Mouse (Mus musculus) ES-E14 (cell line): ENCODE results near the gene Ndrg3. TPM values are rescaled to one million over a fixed set of nuclear protein-coding genes. Genes with fewer than 3 reads are reported as not detected.
"Not testable (repeated sequence)": the region's sequence is repeated elsewhere in the genome, so short reads cannot be mapped to it uniquely, and the experiment has no call there.

Experiments used
- DNase-seq: peaks from one replicate; pipeline ENCODE4 v3.0.0-alpha.2; 2013; ENCODE audit warnings: low read depth, low spot score
- H3K27ac ChIP-seq: 2 replicates; pipeline ENCODE4 v1.5.1; 2012; ENCODE audit warnings: low read depth, mild to moderate bottlenecking, low read length, moderate library complexity, mixed read lengths; ENCODE audit not compliant: poor library complexity, insufficient read depth, severe bottlenecking
- H3K36me3 ChIP-seq: 2 replicates; pipeline ENCODE4 v1.6.1; 2012; ENCODE audit warnings: mild to moderate bottlenecking, low read length, moderate library complexity, mixed read lengths; ENCODE audit not compliant: control insufficient read depth, poor library complexity, insufficient read depth, severe bottlenecking
- H3K4me1 ChIP-seq, 2 experiments: fragments of 150-350 bp in 1 of 2; sonication (generic) in 1 of 2; 2 replicates each; pipeline ENCODE4 v1.6.1; 2012; ENCODE audit warnings: low read length in 2 of 2, mild to moderate bottlenecking in 1 of 2, mixed read lengths in 1 of 2; ENCODE audit not compliant: control insufficient read depth in 2 of 2, insufficient read depth in 2 of 2, poor library complexity in 1 of 2
- H3K4me3 ChIP-seq, 2 experiments: fragments of 150-350 bp in 1 of 2; sonication (generic) in 1 of 2; 2 replicates each; pipeline ENCODE4 v1.5.1; 2012; ENCODE audit warnings: low read length in 2 of 2, low read depth in 1 of 2, mild to moderate bottlenecking in 1 of 2, mixed read lengths in 1 of 2; ENCODE audit not compliant: insufficient read depth in 1 of 2, poor library complexity in 1 of 2, severe bottlenecking in 1 of 2
- H3K9ac ChIP-seq: 2 replicates; pipeline ENCODE4 v1.6.1; 2012; ENCODE audit warnings: low read depth, mild to moderate bottlenecking, low read length, mixed read lengths; ENCODE audit not compliant: poor library complexity, insufficient read depth, severe bottlenecking
- H3K9me3 ChIP-seq: fragments of 150-350 bp; sonication (generic); 2 replicates; pipeline ENCODE4 v1.6.1; 2012; ENCODE audit warnings: low read depth, mild to moderate bottlenecking, low read length; ENCODE audit not compliant: control insufficient read depth, insufficient read depth
- CHD2 ChIP-seq: IDR thresholded peaks from 2 replicates; pipeline ENCODE4 v1.6.1; 2014; ENCODE audit warnings: mild to moderate bottlenecking, low read depth, low read length, inconsistent platforms
- HCFC1 ChIP-seq: IDR thresholded peaks from 2 replicates; pipeline ENCODE4 v1.6.1; 2012; ENCODE audit warnings: low read length, inconsistent platforms, borderline replicate concordance; ENCODE audit not compliant: insufficient read depth
- MAFK ChIP-seq: IDR thresholded peaks from 2 replicates; pipeline ENCODE4 v1.6.1; 2014; ENCODE audit warnings: mild to moderate bottlenecking, low read depth, low read length, inconsistent platforms; ENCODE audit not compliant: insufficient read depth
- ZC3H11A ChIP-seq: IDR thresholded peaks from 2 replicates; pipeline ENCODE4 v1.6.1; 2012; ENCODE audit warnings: low read depth, mild to moderate bottlenecking, inconsistent platforms, low read length, borderline replicate concordance
- ZNF384 ChIP-seq: IDR thresholded peaks from 2 replicates; pipeline ENCODE4 v1.6.1; 2012; ENCODE audit warnings: low read depth, low read length, inconsistent platforms
- in situ Hi-C, 2 experiments: fragments of 600-800 bp; cut with MboI; formaldehyde crosslinking; loops; one replicate each; pipeline ENCODE4 v1.15.1; 2025; ENCODE audit warnings: low sequenced_read_pairs in 2 of 2, inconsistent platforms in 1 of 2; ENCODE audit not compliant: unreplicated experiment in 2 of 2
- total RNA-seq: library from RNA; depleted of rRNA; stranded (reverse); fragments of 300-350 nt; gene quantifications from 2 replicates; pipeline ENCODE4 v1.2.3, GENCODE M21; 2012

The Ndrg3 gene
- total RNA-seq, 1 experiment: 13.1 TPM

GRCm38 (mm10) chr2:156956306-156956705 lies 35.5 kb downstream of the Ndrg3 start:
- no peaks in the 10 kb centered on the region for H3K4me1 ChIP-seq
- no peak for TF ChIP-seq HCFC1
- TF ChIP-seq ZNF384: no peak
- no peak for TF ChIP-seq ZC3H11A
- no peak for TF ChIP-seq CHD2
- TF ChIP-seq MAFK: no peak
- H3K9me3 ChIP-seq: no peaks in the 10 kb centered on the region
- no peak overlapping the region for H3K27ac ChIP-seq
- no peak for DNase-seq
- in situ Hi-C loops: no loop called here
- H3K9ac ChIP-seq: no peak overlapping the region
- H3K4me3 ChIP-seq: no peak overlapping the region
- no peaks in the 10 kb centered on the region for H3K36me3 ChIP-seq

GRCm38 (mm10) chr2:156954463-156954862 lies 37.4 kb downstream of the Ndrg3 start:
- TF ChIP-seq HCFC1 (no peak), ZNF384 (no peak), CHD2 (no peak), ZC3H11A (no peak), MAFK (no peak)
- H3K4me3 ChIP-seq: no peak overlapping the region
- H3K9me3 ChIP-seq: no peaks in the 10 kb centered on the region
- H3K27ac ChIP-seq: no peak overlapping the region
- H3K36me3 ChIP-seq: no peaks in the 10 kb centered on the region
- no peaks in the 10 kb centered on the region for H3K4me1 ChIP-seq
- no peak overlapping the region for H3K9ac ChIP-seq
- in situ Hi-C loops: no loop called here
- DNase-seq: no peak

- H3K27ac ChIP-seq: no peak overlapping the region
- H3K4me3 ChIP-seq: no peak overlapping the region
- no peak for DNase-seq
- in situ Hi-C loops: no loop called here
- no peak for TF ChIP-seq MAFK
- no peak for TF ChIP-seq ZC3H11A
- TF ChIP-seq HCFC1: no peak
- no peak for TF ChIP-seq ZNF384
- H3K4me1 ChIP-seq: no peaks in the 10 kb centered on the region
- H3K9me3 ChIP-seq: no peaks in the 10 kb centered on the region
- H3K36me3 ChIP-seq: 0 out of 2 replicates have a peak, but pooled peaks cover 2% of the 10 kb centered on the region
- H3K9ac ChIP-seq: no peak overlapping the region
Measured at GRCm38 (mm10) chr2:156951301-156952094, 40.4 kb downstream of the Ndrg3 start.

GRCm38 (mm10) chr2:156950816-156951215 lies 41.0 kb downstream of the Ndrg3 start:
- TF ChIP-seq MAFK (no peak), ZC3H11A (no peak), HCFC1 (no peak), CHD2 (no peak), ZNF384 (no peak)
- Histone ChIP-seq H3K9ac (no peak overlapping the region), H3K27ac (no peak overlapping the region), H3K9me3 (no peaks in the 10 kb centered on the region), H3K4me3 (no peak overlapping the region), H3K36me3 (0 out of 2 replicates have a peak, but pooled peaks cover 2% of the 10 kb centered on the region), H3K4me1 (no peaks in the 10 kb centered on the region)
- in situ Hi-C loops: no loop called here
- DNase-seq: no peak

- H3K9ac ChIP-seq, H3K27ac ChIP-seq, H3K9me3 ChIP-seq, DNase-seq, H3K4me3 ChIP-seq, H3K36me3 ChIP-seq, in situ Hi-C loops, H3K4me1 ChIP-seq: not testable (repeated sequence)
Measured at GRCm38 (mm10) chr2:156941523-156941922, 50.3 kb downstream of the Ndrg3 start.

- H3K27ac ChIP-seq, in situ Hi-C loops, H3K9ac ChIP-seq, H3K4me1 ChIP-seq, H3K36me3 ChIP-seq, DNase-seq, H3K9me3 ChIP-seq, H3K4me3 ChIP-seq: not testable (repeated sequence)
Measured at GRCm38 (mm10) chr2:156939926-156940325, 51.9 kb downstream of the Ndrg3 start.
